Mouse (Mus musculus): ENCODE measurements around the gene Gm39566.

The Gm39566 gene

GRCm38 (mm10) chr11:69834001-69834549, 19.0 kb upstream of the Gm39566 start:
- no peak for DNase-seq (ENCODE audit: low spot score)

GRCm38 (mm10) chr11:69833554-69833953, 18.5 kb upstream of the Gm39566 start:
- DNase-seq (ENCODE audit: low spot score), result no peak

DNA sequence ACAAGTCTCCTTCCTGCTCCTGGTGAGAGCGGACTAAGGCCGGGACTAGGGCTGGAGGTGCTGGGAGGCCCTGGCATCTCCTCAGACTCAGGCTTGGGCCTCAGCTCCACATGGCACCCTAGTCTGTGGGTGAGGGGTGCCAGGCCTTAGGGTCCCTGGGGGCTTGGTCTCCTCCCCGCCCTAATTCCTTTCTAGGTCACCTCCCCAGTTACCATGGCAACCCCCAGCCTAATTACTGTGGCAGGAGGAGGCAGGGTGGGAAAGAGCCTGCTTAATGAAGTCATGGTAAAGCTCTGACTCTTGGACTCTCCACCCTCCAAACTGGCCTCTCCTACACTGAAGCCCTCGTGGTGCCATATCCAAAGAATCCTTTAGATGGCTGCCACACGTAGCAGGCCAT, 13.7 kb upstream of the Gm39566 start:
- no peak for DNase-seq (ENCODE audit: low spot score)

- DNase-seq (ENCODE audit: low spot score), result no peak
Measured at GRCm38 (mm10) chr11:69823456-69823855, 8.4 kb upstream of the Gm39566 start.

GRCm38 (mm10) chr11:69822080-69822479, 7.0 kb upstream of the Gm39566 start, which contains the start of gene Spem1:
Gene Spem1 (minus strand): TSS chr11:69822180.
- DNase-seq (ENCODE audit: low spot score), result no peak

GRCm38 (mm10) chr11:69818871-69819270, 3.8 kb upstream of the Gm39566 start:
- DNase-seq (ENCODE audit: low spot score), result no peak

DNA sequence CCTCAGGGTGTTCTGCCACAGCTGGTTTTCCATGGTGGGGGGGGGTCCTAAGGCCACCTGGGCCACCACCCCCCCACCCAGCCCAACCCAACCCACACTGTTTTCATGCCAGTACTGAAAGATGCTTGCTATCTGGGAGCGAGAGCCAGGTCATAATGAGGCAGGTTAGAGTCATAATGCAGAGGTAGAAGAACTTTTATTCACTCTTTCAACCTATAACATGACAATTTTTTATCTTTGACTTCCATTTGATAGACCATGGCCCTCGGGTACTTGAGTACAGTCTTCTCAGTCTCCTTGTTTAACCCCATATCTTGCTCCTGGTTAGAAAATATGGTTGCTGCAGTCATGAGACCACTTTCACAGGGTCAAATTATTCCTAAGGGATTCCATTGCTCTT, 3.3 kb upstream of the Gm39566 start, which contains the start of gene Spem2:
TSS of gene Spem2 (minus strand) at position 101 of the 400 bp plus-strand sequence.
- no peak for DNase-seq (ENCODE audit: low spot score)

GRCm38 (mm10) chr11:69816520-69816919, 1.4 kb upstream of the Gm39566 start:
- no peak for DNase-seq (ENCODE audit: low spot score)

GRCm38 (mm10) chr11:69810280-69810679, 4.8 kb downstream of the Gm39566 start:
- DNase-seq (ENCODE audit: low spot score), result no peak

DNA sequence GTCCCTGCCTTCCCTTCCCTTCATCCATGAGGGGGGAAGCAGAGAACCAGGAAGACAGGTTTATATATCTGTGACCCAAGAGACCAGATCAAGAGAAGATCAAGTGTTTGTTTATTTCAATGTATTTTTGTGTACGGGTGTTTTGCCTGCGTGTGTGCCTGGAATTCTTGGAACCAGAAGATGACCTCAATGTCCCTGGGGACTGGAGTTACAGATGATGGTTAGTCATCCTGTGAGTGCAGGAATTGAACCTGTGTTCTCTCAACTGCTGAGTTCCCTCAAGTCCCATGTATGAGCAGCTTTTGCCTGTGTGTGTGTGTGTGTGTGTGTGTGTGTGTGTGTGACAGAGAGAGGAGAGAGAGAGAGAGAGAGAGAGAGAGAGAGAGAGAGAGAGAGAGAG, 7.5 kb downstream of the Gm39566 start:
- DNase-seq (ENCODE audit: low spot score), result no peak

DNA sequence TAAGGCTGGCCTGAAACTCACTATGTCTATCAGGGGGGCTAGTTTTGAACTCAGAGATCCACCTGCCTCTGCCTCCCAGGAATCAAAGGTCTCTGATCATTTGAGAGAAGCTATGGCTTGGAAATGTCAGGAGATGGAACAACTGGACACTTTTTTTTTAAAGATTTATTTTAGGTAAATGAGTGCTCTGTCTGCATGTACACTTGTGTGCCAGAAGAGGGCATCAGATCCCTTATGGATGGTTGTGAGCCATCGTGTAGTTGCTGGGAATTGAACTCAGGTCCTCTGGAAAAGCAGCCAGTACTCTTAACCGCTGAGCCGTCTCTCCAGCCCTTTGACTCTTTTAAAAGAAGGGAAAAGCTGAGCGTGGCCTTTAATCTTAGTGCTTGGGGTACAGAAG, 8.7 kb downstream of the Gm39566 start:
- DNase-seq (ENCODE audit: low spot score), result no peak

- DNase-seq (ENCODE audit: low spot score), result no peak
Measured at GRCm38 (mm10) chr11:69804972-69805909, 9.9 kb downstream of the Gm39566 start, which contains the start of gene Tmem102. Gene Tmem102 (minus strand): TSS chr11:69805624.

- DNase-seq (ENCODE audit: low spot score), result no peak
Measured at GRCm38 (mm10) chr11:69804652-69804940, 10.5 kb downstream of the Gm39566 start.

GRCm38 (mm10) chr11:69803786-69804651, 11.1 kb downstream of the Gm39566 start:
- no peak for DNase-seq (ENCODE audit: low spot score)

- DNase-seq (ENCODE audit: low spot score), result no peak
Measured at GRCm38 (mm10) chr11:69803328-69803727, 11.8 kb downstream of the Gm39566 start.

- no peak for DNase-seq (ENCODE audit: low spot score)
Measured at GRCm38 (mm10) chr11:69802648-69803105, 12.4 kb downstream of the Gm39566 start.

DNA sequence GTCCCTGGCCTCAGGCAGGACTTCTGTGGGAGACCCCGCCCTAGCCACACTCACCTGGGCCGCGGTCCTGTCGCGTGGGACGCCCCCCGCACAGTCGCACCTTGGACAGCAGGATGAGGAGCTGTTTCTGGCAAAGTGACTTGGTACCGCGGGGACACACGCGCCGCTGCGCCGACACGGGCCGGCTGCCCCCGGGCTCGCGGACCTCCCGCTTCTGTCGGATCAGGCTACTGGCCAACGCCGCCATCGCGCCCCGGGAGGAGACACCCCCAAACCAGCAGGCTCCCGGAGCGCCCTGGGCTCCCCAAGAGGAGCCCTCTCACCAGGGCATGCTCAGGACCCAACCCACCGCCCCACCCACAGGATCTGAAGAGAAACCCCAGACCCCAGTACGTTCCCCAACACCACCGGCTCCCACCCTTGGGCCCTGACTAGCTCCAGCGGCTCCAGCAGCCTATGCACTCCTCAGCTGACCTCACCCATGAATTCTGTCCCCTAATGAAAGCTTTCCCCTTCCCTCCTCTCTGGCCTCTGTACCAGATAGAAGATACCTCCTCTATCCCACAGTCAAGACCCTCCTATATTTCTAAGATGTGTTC, 13.6 kb downstream of the Gm39566 start, which contains the start of gene Fgf11:
TSS of gene Fgf11 (minus strand) at position 479 of the 599 bp plus-strand sequence.
- no peak for DNase-seq (ENCODE audit: low spot score)

DNA sequence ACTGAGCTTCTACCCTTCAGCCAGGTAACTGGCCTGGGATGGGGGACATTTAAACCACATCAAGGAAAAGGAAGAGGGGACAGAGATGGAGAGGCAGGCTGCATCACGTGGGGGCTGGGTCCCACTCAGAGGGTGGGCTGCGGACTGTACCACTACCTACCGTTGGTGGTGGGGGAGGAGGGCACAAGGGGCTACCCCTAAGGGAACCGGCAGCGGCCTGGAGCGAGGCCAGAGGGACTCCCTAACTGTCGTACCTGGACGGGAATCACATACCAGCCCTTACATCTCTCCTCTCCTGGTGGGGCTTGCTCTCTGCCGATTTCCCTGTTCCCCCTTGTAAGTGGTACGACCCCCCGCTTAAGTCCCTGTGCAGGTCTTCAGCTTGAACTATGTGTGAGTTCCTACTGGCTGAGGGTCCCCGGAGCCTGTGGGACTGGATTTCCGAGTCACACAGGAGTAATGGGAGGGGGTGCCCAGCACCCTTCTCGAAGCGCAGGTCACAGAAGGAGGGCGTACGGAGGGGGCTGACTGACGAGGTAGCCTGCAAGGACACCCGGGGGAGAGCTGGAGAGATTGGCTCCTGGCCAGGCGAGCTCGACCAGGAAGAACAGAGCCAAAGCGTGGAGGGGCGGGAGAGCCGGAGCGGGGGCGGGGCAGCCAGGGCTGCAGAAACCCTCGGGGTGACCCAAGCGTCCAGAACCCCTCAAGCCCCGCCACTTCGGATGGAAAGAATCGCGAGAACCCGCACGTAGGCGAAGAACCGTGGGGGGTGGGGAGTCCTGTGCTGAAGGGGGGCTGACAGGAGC, 14.5 kb downstream of the Gm39566 start:
- DNase-seq (ENCODE audit: low spot score), result no peak

DNA sequence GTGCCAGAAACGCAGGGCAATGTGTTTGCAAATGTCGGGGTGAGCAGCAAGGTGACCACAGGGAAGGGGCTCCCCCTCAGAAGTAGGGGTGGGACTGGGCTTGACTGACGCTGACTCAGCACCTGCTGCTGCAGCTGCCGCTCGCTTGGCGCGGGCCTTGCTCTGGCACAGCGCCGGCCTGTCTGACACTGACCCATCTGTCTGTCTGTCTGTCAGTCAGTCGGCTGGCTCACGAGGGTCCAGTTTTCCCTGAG, 15.0 kb downstream of the Gm39566 start:
- no peak for DNase-seq (ENCODE audit: low spot score)

DNA sequence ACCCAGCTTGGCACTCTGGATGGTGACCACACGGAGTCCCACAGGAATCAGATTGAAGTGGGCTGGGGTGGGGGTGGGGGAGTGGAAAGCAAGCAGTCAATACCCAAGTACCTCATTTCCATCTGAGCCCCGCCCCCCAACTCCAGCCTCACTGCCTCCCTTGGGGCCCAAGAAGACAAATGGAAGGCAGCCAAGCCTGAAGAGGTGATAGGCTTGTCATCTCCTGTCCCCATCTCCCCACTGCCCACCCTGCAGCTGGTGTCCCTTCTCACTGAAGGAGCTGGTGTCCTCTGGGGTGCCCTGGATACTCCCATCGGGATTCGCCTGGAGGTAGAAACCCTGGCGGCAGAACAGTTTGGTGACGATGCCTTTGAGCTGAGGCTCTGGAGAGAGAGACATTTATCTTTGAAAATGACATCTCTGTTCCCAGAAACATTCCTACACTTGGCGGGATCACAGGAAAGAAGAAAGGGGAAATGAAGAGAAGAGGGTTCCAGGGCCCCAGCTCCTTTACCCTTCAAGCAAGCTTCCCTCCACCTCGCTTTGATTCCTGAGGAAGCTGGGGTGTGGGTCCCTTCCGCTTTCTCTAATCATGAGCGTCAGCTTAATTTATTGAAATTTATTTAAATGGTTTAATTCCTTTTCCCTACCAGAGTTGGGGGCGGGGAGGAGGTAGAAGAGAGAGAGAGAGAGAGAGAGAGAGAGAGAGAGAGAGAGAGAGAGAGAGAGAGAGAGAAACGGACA, 15.5 kb downstream of the Gm39566 start:
- DNase-seq (ENCODE audit: low spot score), result no peak

- DNase-seq (ENCODE audit: low spot score), result no peak
Measured at GRCm38 (mm10) chr11:69797924-69798323, 17.2 kb downstream of the Gm39566 start.

Data from left cerebral cortex, adult 11 months (tissue).